Mouse (Mus musculus) CD4-positive, CD25-positive, alpha-beta regulatory T cell, adult 2 months (primary cell): ENCODE measurements around the gene Fads3.

Source experiments
- DNase-seq: peaks from one replicate; pipeline ENCODE4 v3.0.0-alpha.2; 2012; ENCODE audit warnings: low read depth, low spot score

Fads3 gene

DNA sequence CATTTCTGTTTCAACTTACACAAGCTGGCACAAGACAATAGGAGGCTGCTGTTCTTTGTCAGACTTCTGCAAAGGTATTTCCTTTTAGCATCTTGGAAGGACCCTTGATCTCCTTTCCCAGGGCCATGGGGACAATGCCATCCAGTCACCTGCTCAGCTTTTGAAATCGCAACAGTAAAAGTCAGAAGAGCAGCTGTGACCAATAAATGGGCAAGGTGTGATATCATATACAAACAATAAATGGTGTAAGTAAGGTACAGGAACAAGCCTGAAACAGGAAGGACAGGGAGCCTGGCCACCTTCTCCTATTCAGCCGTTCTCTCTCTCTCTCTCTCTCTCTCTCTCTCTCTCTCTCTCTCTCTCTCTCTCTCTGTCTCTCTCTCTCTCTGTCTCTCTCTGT is 9.1 kb downstream of the Fads3 start:
- no peak for DNase-seq

DNA sequence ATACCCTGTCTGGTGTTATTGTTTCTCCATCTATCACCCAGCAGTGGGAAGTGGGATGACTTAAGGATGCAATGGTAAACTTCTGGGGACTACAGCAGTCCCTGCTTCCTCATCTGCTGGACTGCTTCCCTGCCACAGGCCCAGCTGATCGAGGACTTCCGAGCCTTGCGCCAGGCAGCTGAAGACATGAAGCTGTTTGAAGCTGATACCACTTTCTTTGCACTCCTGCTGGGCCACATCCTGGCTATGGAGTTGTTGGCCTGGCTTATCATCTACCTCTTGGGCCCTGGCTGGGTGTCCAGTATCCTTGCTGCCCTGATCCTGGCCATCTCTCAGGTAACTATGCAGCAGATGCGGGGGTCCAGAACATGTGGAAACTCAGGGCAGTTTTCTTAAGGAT is 11.3 kb downstream of the Fads3 start:
- DNase-seq: no peak

DNA sequence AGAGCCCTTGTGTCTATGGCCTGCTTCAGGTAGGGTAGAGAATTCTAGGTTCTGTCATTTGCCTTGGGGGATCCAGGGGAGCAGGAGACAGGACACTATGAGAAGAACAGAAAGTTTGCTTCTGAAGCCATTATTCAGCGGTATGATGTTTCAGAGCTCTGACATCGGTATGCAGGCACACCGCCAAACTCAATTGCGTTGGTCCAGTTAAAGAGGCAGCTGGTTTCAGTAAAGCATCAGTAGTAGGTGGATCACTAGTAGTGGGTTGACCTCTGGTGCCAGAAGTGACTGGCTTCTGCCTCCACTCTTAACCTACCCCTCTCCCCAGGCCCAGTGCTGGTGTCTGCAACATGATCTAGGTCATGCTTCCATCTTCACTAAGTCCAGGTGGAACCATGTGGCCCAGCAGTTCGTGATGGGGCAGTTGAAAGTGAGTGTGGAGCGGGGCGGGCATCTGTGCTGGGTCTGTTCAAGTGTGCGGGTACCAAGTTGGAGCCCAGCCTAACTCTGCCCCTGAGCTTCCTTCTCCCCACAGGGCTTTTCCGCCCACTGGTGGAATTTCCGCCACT is 12.4 kb downstream of the Fads3 start:
- no peak for DNase-seq

DNA sequence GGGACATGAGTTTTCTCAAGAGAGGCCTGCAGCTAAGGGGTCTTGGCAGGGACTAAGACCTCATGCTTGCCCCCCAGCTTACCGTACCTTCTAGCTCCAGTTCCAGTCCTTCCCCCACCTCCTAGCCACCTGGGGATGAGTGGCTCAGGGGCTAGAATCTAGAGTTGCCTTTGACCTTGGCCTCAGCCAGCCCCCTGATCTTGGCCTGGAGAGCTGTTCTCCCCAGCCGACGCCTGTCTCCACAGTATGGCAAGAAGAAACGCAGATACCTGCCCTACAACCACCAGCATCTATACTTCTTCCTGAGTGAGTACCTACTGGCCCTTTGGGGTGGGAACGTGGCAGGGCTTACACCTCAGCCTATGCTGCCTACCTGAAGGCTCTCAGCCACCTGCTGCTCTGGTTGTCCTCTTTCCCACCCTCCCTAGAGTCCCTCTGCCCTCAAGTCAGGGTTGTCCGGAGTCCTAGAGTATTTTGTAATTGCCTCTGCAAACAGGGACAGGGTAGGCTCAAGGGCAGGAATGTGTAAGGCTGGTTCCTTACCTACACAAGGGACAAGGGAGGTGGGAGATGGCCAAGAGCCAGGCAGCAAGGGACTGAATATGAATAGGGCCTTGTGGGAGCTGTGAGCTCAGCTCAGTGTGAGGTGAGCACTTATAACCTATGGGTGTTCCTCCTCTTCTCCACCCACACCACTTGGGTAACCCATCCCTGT is 13.1 kb downstream of the Fads3 start:
- DNase-seq: no peak

DNA sequence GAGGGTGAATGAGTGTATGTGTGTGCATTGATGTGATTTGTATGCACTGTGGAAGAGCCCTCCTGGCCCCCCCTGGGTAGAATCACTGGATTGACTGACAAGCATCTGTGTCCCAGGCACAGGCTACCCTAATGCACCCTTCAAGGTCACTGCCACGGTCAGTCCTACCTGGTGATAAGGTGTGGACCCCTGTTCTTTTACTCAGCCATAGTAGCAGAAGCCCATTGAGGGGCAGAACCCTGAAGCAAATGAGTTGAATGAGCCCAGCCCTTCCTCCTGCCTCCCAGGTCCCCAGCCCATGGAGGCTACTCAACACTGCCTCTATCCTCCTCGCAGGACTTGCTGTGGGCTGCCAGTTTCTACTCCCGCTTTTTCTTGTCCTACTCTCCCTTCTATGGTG is 13.9 kb downstream of the Fads3 start:
- DNase-seq: no peak

DNA sequence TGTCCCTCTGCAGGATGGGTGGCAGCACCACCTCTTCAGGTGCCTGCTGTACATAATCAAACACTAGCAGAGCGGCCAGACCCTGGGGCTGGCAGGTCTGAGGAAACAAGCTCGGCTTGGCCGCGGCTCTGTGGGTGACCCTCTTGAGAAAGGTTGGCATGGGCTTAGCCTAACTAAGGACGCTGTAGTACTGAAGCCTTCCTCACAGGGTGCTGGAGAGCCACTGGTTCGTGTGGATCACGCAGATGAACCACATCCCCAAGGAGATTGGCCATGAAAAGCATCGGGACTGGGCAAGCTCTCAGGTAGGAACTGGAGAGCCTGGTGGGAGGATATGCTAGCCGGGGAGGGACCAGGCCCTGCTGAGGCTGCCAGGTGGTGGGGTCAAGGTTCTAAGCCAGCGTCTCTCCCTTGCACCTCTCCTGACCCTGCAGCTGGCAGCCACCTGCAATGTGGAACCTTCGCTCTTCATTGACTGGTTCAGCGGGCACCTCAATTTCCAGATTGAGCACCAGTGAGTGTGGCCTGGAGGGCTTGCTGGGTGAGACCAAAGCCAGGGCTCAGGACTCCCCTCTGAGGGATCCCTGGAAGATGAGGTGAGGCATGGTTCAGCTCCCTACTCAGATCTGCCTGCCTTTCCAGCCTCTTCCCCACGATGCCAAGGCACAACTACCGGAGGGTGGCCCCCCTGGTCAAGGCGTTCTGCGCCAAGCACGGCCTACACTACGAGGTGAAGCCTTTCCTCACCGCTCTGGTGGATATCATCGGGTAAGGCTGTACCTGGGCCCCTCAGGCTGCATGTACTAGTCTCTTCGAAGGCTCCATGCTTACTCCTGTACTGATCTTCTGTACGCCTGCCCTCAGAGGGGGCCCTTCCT is 14.7 kb downstream of the Fads3 start:
- no peak for DNase-seq

DNA sequence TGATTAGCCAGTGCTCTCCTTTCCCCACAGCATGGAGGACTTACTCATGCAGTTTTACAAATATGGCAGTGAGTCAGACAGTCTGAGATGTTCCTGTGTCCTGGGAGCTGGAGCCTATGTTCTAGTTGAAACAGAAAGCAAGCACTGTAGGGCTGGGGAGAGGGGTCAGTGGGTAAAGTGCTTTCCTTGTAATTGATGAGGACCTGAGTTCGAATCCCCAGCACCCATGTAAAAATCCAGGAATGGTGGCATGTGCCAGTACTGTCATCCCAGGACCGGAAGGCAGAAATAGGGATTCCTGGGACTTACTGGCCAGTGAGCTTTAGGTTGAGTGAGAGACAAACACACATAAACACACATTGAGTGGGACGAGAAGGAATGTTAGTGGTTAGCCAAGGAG is 15.3 kb downstream of the Fads3 start:
- DNase-seq: no peak

DNA sequence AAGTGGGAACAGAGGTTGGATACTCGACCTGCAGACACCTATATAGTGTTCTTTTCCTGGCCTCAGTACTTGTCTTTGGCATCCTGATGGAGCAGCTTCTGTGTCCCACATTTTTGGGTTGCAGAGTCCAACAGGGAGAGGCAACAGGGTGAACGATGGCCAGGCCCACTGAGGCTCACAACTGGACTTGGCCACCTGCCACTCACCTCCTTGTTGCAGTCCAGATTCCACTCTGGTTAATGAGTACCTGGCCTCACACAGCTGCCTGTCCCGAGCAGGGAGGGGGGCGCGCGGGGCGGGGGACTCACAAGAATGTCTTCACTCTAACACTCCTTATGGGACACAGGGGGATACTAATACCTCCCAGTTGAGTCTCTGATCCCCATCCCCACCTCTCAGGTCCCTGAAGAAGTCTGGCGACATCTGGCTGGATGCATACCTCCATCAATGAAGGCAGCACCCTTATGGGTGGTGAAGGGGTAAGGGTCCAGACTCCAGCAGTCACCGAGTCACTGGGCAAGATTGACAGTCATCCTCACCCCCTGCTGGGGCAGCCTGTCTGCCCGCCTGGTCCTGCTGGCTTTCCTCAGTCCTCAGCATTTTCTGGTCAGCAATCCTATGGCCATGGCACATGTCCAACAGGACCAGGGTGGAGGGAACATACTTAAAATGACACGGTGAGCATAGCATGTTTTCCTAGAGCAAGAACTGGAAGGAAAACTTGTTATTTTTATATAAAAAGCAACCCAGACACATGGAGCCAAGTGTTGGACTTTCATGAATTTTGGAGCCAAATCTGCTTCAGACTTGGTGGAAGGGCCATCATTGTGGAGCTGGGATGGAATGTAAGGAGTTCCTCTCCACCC is 16.4 kb downstream of the Fads3 start:
- DNase-seq: no peak

DNA sequence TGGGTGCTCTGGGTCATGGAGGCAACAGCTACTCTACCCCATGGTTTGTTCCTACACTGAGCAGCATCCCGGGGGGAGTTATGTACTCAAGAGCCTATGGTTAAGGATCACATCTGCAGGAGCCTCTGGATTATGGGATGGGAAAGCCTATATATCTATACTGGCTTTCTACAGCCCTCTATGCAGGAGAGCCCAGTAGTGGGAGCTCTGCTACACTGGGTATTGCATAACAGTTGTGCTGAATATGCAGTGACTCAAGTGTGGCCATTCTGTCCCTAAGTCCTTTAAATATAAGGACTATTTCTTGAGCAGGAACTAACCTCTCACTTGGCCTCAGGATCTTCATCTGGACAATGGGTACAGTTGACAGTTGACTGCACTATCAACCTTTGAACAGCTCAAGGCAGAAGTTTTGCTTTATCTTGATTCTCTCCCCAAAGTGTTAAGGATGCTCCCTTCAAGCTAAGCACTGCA is 17.0 kb downstream of the Fads3 start:
- no peak for DNase-seq

DNA sequence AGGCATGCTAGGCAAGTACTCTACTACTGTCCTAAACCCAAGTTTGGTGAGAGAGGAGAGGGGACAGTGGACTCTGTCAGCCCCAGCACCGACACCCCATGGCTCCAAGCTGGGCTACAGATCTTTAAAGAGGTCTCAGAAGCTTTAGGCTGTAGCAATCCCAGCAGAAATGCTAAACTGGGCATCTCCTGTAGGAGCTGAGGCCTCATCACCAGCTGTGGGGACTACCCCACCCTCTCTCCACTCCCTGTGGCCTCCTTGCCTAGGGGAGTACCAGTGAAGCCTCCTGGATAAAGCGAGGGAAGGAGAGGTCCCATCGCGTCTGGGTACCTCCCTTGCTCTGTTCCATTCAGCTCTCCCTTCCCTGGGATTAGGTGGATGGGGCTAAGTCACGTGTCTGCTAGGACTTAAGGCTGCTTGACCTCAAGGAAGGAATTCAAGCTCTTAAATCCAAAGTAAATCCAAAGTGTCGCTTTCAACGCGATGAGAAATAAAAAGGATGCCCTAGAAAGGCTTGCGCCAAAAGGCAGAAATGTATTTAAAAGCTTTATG is 17.6 kb downstream of the Fads3 start:
- DNase-seq: no peak

DNA sequence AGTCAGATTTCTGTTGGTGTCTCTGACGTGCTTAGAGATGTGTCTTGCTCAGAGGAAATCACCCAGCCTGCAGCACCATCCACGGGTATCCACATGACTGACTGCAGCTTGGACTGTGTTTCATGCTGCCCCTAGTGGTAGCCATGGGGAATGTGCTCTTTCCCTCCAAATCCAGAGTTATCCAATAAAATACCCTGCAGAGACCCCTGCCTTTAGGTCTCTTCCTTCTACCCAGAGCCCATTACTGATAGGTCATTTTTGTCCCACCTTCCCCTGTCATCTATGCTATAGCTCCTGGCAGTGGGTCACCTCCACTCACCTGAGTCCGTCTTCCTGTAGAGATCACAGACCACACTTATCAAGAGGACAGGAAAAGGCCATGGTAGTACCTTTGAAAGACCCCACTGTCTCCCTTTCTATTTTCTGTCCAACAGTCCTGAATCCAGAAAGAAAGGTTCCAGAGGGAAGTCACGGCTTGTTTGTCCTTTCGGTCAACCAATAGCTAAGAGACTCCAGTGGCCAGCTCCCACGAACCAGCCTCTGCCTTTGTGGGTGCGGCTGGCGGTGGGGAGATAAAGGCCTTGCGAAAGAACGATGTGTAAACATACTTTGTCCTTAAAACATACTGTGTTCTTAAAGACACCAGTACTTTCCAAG is 18.7 kb downstream of the Fads3 start:
- peak; percentile 31 for DNase-seq

DNA sequence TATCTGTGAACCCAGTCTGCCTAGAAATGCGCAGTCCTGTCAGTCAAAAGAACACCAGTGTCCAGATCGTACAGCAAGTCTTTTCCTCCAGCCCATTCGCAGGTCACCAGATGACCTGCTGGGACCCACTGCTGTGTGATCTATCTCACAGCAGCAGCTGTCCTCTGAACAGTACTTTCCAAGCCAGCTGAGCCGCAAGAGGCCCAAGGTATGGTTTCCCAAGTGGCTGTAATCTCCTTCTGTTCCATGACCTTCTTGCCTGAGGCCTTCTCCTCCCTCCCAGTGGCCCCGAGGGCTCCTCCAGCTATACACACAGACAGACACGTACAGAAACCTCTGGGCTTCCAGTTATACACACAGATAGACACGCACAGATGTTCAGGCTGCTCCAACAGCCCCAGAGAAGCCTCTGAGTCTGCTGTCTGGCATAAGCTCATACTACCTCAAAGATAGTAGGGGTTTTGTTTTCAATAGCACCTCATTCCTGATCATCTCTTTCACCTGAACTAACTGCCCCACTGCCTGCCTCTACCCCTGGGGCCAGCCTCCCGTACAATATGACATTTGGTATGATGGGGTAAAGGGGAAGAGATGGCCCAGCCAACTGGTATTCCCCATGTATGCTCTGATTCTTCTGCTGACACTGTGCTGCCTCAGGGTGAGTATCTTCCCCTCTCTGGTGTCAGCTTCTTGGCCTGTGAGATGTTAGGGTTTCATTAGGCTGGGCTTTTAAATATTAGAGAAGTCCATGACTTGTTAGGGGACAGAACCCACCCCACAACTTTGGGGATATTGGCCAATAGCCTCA is 19.6 kb downstream of the Fads3 start:
- no peak for DNase-seq

DNA sequence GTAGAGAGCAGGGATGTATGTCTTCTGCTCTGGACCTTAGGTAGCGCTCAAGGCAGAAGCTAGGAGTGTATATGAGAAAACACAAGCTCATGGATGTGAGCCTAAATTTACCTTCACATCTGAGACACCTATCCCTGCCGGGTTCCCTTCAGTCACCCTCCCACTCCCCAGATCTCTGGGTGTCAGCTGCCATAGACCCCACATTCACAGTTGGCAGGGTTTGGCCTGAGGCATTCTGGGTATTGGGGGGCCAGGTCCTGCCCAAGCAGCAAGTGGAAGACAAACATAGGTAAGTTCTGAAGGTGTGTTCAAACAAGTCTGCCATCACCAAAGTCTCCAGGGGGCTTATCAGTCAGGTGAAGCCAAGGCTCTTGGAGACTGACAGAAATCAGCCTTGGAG is 20.3 kb downstream of the Fads3 start:
- no peak for DNase-seq

DNA sequence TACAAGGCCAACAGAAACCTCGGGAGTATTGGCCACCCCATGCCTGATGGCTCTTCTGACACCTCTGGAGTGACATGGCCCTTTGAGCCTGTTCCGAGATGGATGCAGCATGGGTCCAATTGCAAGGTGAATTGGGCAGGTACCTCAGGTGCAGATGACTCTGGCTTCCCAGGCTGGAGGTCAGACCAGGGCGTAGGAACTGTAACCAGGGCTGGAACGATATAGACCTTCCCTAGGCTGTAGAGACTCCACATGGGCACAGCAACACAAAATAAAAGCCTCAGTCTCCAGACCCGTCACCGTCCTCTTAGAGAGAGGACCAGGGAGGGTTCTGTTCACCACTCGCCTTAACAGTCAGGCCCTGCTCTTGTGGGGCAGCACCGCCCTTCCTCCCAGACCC is 20.9 kb downstream of the Fads3 start:
- DNase-seq: no peak

DNA sequence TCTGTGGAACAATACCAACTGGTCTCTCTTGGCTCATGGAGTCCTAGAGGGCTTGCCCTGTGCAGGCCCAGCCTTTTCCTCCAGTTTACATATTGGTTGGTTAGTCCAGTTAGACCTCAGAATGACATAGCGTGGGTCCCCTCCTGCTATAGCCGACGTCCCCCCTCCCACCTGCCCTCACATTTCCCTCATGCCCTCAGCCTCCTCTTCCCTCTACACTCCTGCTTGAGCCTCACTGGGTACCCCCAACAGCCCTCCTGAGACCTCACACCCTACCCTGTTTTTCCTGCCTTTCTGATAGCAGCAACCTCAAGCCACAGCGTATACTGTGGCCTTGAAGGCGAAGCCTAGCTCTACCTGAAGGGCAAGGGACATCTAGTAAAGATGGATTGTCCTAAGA is 21.5 kb downstream of the Fads3 start:
- no peak for DNase-seq

DNA sequence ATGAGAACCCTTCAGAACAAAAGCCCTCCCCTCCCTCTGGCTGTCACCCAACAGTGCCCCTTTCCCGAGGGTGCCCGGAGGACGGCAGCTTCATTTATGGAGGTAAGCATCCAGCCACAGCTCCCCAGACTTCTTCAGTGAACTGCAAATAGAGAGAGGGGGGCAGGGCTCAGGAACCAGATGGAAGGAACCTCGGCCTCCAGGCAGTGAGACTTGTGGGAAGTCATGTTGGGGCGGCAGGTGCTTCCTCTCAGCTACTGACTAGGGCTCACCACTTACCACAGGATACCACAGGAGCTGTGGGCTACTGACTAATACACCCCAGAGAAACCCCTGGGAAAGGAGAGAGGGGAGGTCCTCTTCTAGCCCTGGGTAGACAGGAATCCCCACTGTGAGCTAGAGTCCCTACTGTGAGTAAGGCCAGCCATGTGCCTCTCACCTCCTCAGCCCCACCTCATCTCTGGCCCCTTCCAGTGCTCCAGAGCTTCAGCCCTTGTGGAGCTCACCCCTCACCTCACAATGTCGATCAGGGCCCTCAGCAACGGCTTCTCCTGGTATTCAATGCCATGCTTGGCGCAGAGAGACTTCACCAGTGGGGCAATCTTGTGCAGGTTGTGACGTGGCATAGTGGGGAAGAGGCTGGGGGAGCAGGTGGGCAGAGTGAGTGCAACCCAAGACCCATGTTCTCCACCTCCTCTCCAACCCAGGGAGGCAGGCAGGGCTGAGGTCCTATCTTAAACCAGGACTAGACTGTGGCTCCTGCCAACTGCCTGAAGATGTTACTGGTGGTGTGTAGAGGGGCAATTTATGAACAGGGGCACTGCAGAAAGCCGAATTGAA is 23.0 kb downstream of the Fads3 start:
- no peak for DNase-seq

DNA sequence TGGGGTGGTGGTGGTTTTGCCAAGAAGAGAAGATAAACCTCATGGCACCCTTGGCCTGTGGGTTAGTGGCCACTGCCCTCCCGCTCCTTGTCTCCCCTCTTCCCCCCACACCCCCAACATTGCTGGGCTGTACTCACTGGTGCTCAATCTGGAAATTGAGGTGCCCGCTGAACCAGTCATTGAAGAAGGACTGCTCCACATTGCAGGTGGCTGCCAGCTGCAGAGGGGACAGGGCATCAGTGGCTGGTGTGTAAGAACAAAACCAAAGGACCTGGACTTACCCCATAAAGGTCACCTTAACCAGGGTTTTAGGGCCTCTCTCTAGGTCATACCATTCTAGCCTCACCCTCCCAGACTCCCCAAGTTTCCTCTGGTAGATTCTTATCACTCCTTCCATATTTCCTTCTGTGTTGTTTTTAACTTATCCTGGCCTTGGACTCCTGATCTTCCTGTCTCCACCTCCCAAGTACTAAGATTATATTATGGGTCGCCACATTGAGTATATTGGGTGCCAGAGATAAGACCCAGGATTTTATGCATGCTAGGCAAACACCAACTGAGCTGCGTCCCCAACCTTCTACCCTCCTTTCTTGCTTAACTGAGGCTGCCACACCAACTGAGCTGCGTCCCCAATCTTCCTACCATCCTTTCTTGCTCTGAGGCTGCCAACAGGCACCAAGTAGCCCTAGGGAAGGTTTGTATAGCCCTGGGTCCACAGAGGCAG is 24.3 kb downstream of the Fads3 start:
- DNase-seq: no peak

DNA sequence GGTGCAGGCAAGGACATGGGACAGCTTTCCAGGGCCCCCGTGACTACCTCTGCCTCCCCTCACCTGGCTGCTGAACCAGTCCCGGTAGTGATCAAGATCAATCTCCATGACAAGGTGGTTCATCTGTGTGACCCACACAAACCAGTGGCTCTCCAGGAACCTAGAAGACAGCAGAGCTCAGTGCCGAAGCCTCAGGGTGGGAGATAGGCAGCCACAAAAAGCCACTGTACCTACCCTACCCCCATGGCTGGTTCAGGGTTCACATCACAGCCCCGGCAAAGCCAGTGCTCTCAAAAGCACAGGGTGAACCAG is 24.8 kb downstream of the Fads3 start:
- DNase-seq: no peak

DNA sequence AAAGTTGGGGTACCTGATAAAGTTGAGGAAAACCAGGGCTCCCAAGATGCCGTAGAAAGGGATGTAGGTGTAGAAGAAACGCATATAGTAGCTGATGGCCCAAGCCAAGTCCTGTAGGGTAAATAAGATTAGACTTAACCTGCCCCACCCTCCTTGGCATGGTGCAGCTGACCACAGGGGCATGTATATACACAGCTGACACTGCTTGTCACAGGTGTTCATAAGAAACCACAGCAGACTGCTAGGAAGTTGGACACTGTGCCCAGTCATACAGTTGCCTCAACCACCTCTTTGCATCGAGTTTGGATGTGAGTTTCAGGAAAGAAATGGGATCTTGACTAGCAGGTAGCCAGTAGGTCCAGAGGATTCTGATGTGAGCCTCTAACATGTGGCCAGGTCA is 25.1 kb downstream of the Fads3 start:
- DNase-seq: no peak
